Mouse (Mus musculus) megakaryocyte, embryonic 14.5 days (primary cell): ENCODE measurements around the gene Gm10722. TPM values are rescaled to one million over a fixed set of nuclear protein-coding genes. Genes with fewer than 3 reads are reported as not detected.
"Not testable (repeated sequence)": the region's sequence is repeated elsewhere in the genome, so short reads cannot be mapped to it uniquely, and the experiment has no call there.

Source experiments
- H3K27me3 ChIP-seq: replicated peaks from 2 replicates; pipeline ENCODE3; 2012; ENCODE audit warnings: inconsistent platforms
- H3K36me3 ChIP-seq: replicated peaks from 2 replicates; pipeline ENCODE3; 2012; ENCODE audit warnings: low read length, inconsistent platforms, mixed read lengths
- H3K4me1 ChIP-seq: 2 replicates; pipeline ENCODE4 v1.6.1; 2012; ENCODE audit warnings: inconsistent platforms
- H3K4me3 ChIP-seq: replicated peaks from 2 replicates; pipeline ENCODE3; 2012; ENCODE audit warnings: moderate library complexity, mild to moderate bottlenecking, inconsistent platforms
- H3K9me3 ChIP-seq: 2 replicates; pipeline ENCODE4 v1.6.1; 2012; ENCODE audit warnings: inconsistent platforms
- polyA plus RNA-seq: library from polyadenylated mRNA; stranded (reverse); fragments of >175 nt; gene quantifications from 2 replicates; pipeline ENCODE4 v1.2.3, GENCODE M21; 2012; ENCODE audit warnings: low replicate concordance; ENCODE audit not compliant: insufficient read depth

The Gm10722 gene
- polyA plus RNA-seq, 1 experiment, result not detected

- H3K27me3 ChIP-seq, H3K36me3 ChIP-seq, H3K9me3 ChIP-seq, H3K4me3 ChIP-seq, H3K4me1 ChIP-seq: not testable (repeated sequence)
These were observed 21.7 kb downstream of the Gm10722 start for GRCm38 (mm10) chr9:3022316-3023008.

- H3K9me3 ChIP-seq, H3K36me3 ChIP-seq, H3K27me3 ChIP-seq, H3K4me3 ChIP-seq, H3K4me1 ChIP-seq: not testable (repeated sequence)
These were observed 22.7 kb downstream of the Gm10722 start, which contains the start of gene Gm10718 for GRCm38 (mm10) chr9:3023312-3023984. Gm10718 (plus strand) TSS chr9:3023547.

- H3K9me3 ChIP-seq, H3K4me1 ChIP-seq, H3K36me3 ChIP-seq, H3K27me3 ChIP-seq, H3K4me3 ChIP-seq: not testable (repeated sequence)
These were observed 23.4 kb downstream of the Gm10722 start for GRCm38 (mm10) chr9:3023985-3024648.

GRCm38 (mm10) chr9:3024912-3025467, 24.3 kb downstream of the Gm10722 start, which contains the start of gene Gm10717:
Gm10717 (plus strand) TSS chr9:3025417.
- not testable (repeated sequence) for H3K9me3 ChIP-seq, H3K27me3 ChIP-seq, H3K4me3 ChIP-seq, H3K36me3 ChIP-seq, H3K4me1 ChIP-seq

- not testable (repeated sequence) for H3K4me1 ChIP-seq, H3K4me3 ChIP-seq, H3K9me3 ChIP-seq, H3K36me3 ChIP-seq, H3K27me3 ChIP-seq
These were observed 24.9 kb downstream of the Gm10722 start for GRCm38 (mm10) chr9:3025653-3026052.

- not testable (repeated sequence) for H3K36me3 ChIP-seq, H3K4me3 ChIP-seq, H3K27me3 ChIP-seq, H3K4me1 ChIP-seq, H3K9me3 ChIP-seq
These were observed 25.4 kb downstream of the Gm10722 start for GRCm38 (mm10) chr9:3026136-3026535.

GRCm38 (mm10) chr9:3026741-3027140, 26.0 kb downstream of the Gm10722 start:
- not testable (repeated sequence) for H3K4me3 ChIP-seq, H3K27me3 ChIP-seq, H3K4me1 ChIP-seq, H3K9me3 ChIP-seq, H3K36me3 ChIP-seq

GRCm38 (mm10) chr9:3027200-3027599, 26.5 kb downstream of the Gm10722 start:
- not testable (repeated sequence) for H3K4me1 ChIP-seq, H3K4me3 ChIP-seq, H3K27me3 ChIP-seq, H3K36me3 ChIP-seq, H3K9me3 ChIP-seq

GRCm38 (mm10) chr9:3029276-3030000, 28.7 kb downstream of the Gm10722 start:
- not testable (repeated sequence) for H3K27me3 ChIP-seq, H3K36me3 ChIP-seq, H3K4me3 ChIP-seq, H3K4me1 ChIP-seq, H3K9me3 ChIP-seq

GRCm38 (mm10) chr9:3030677-3031318, 30.1 kb downstream of the Gm10722 start:
- not testable (repeated sequence) for H3K4me3 ChIP-seq, H3K27me3 ChIP-seq, H3K4me1 ChIP-seq, H3K9me3 ChIP-seq, H3K36me3 ChIP-seq

GRCm38 (mm10) chr9:3034299-3034698, 33.6 kb downstream of the Gm10722 start, which contains the start of gene Gm17535:
Gm17535 (plus strand) TSS chr9:3034599.
- not testable (repeated sequence) for H3K36me3 ChIP-seq, H3K27me3 ChIP-seq, H3K9me3 ChIP-seq, H3K4me3 ChIP-seq, H3K4me1 ChIP-seq

- not testable (repeated sequence) for H3K9me3 ChIP-seq, H3K4me1 ChIP-seq, H3K4me3 ChIP-seq, H3K36me3 ChIP-seq, H3K27me3 ChIP-seq
These were observed 35.9 kb downstream of the Gm10722 start, which contains the start of gene Gm10715 for GRCm38 (mm10) chr9:3036577-3036976. Gm10715 (plus strand) TSS chr9:3036877.

- H3K4me1 ChIP-seq, H3K4me3 ChIP-seq, H3K27me3 ChIP-seq, H3K36me3 ChIP-seq: not testable (repeated sequence)
- peaks cover 11% of the 10 kb centered on the region for H3K9me3 ChIP-seq
These were observed 37.4 kb downstream of the Gm10722 start for GRCm38 (mm10) chr9:3038161-3038560.
